Mouse (Mus musculus): Measurements from ENCODE around the gene Lmntd1.

The Lmntd1 gene

GRCm38 (mm10) chr6:145435156-145435555, 179.0 kb downstream of the Lmntd1 start:
- no peak for DNase-seq (ENCODE audit: low spot score in 2 of 2)

DNA sequence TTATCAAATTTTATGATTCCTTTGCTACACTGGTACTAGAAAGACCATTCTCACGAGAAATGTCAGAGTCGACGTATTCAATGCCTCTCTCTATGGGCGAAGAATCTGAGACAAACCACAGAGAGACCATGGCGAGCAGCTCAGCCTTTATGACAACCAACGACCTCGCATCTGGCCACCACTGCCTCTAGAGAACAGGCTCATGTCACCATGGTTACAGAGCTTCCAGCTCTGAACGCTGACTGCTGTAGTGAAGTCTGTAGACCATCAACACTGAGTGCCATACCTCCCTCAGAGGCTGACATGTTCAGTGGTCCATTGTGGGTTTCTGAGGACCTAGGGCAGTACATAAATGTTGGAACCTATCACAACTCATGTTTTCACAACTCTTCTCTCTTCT, 180.2 kb downstream of the Lmntd1 start:
- DNase-seq (ENCODE audit: low spot score in 2 of 2) = no peak

DNA sequence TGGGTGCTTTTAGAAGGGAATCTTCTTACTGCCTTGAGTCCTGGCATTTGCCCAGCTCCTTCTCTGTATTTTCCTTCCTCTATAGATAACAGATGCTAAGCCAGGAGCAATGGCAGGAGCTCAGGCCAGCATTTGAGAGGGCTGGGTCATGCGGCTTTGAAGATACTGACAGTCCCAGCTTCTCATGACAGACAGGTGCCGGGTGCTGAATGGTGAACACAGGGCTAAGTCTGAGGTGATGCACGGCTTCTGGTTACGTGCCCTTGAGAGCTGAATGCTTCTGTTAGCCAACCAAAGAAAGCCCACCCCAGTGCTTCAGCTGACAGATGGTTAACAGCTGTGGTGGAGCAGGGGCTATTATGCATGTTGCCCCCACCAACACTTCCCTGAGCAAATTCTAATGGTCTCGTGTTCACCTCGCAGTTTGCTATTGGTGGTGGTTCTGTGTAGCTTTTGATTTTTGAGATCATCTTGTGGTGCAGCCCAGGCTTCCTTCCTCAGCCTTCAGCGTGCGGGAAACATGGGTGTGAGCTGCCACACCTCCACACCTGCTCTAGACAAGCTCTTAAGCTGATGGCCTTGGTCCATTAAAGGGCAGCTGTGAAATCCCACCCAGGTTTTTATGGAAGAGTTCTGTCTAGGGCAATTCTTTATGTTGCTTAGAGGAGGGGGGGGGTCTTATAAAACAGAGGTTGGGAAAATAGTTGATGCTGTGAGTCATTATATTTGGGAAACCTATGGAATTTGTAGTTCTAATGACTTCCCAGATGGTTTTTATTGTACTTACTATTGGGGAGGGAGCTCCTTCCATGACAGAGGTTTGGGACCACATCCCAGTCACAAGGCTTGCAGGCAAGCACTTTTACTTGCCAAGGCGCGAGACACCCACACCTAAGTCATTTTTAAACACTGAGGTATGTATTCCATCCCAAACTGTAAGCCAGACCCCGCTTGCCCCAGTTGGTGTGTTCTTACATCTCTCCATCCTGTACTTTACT, 181.1 kb downstream of the Lmntd1 start:
- peak in 1 of 2 experiments; percentile 34 for DNase-seq (ENCODE audit: low spot score in 2 of 2)

- DNase-seq (ENCODE audit: low spot score in 2 of 2) = no peak
Measured at GRCm38 (mm10) chr6:145431747-145432146, 182.4 kb downstream of the Lmntd1 start.

- DNase-seq (ENCODE audit: low spot score in 2 of 2) = peak in 1 of 2 experiments; percentile 14
Measured at GRCm38 (mm10) chr6:145427411-145427810, 186.7 kb downstream of the Lmntd1 start.

- DNase-seq (ENCODE audit: low spot score in 2 of 2) = peak in 1 of 2 experiments; percentile 9
Measured at GRCm38 (mm10) chr6:145426501-145426900, 187.6 kb downstream of the Lmntd1 start.

- peak in 1 of 2 experiments; percentile 9 for DNase-seq (ENCODE audit: low spot score in 2 of 2)
Measured at GRCm38 (mm10) chr6:145424156-145424555, 190.0 kb downstream of the Lmntd1 start.

GRCm38 (mm10) chr6:145423484-145423883, 190.6 kb downstream of the Lmntd1 start:
- no peak for DNase-seq (ENCODE audit: low spot score in 2 of 2)

- DNase-seq (ENCODE audit: low spot score in 2 of 2) = no peak
Measured at GRCm38 (mm10) chr6:145421666-145422065, 192.5 kb downstream of the Lmntd1 start.

DNA sequence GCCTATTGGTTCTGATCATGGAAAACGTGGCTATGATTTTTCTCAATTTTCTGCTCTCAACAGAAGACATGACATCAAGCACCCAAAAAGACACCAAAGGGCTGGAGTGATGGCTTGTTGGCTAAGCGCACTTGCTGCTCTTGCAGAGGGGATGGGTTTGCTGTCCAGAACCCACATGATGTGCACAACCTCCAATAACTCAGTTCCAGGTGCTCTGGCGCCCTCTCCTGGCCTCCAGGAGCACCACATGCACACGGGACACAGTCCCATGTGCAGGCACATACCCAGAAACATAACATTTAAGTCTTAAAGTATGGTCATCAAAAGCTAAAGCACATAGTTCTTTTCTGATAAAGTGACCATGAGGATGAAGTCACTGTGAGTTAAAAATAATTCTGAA, 193.7 kb downstream of the Lmntd1 start:
- peak in 1 of 2 experiments; percentile 11 for DNase-seq (ENCODE audit: low spot score in 2 of 2)

DNA sequence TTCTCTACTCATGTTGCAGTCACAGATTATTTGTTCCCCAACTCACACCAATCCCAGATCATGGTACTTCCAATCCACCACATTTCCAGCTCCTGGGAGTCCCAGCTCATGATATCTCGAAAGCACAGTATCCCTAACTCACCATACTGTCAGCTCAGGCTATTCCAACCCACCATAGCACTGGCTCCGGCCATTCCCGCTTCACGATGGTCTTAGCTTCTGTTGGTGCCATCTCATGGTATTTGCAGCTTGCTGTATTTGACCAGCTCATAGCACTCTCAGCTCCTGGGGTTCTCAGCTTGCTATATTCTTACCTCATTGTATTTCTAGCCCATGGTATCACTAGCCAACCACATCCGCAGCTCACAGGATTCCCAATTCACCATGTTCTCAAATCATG, 195.3 kb downstream of the Lmntd1 start:
- DNase-seq (ENCODE audit: low spot score in 2 of 2) = peak in 1 of 2 experiments; percentile 6

GRCm38 (mm10) chr6:145417720-145418440, 196.2 kb downstream of the Lmntd1 start:
- peak in 1 of 2 experiments; percentile 5 for DNase-seq (ENCODE audit: low spot score in 2 of 2)

DNA sequence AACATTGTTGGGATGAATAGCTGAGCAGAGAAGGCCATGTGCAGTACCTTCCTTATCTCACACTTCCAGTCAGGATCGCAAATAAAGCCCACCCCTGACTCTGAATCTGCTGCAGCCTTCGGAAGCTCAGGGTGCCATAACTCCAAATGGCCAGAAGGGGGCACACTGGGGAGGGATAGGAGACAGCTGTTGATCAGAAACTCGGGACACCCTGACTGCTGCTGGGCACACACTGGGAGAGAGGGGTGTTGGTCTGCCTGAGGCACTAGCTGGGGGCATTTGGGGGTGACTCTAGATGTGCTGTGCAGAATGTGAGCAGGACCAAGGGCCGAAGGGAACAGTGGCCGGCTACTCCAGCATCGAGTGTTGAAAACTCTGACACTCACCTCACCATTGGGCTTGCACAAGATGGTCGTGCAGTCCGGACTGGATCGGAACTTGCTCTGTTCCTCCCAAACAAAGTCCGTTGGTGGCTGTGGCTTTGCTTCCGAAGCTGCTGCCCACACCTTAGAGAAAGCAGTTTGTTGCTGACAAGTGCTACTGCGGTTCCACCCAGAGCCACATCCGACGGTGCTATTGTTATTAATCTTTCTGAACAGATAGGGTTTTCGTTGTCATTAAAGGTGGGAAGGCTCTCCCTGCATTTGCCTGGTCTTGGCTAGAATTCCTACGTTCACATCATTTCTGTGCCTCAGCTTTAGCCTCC, 197.0 kb downstream of the Lmntd1 start:
- peak; percentile 27 to 69 for DNase-seq (ENCODE audit: low spot score in 2 of 2)

- no peak for DNase-seq (ENCODE audit: low spot score in 2 of 2)
Measured at GRCm38 (mm10) chr6:145404369-145405051, 209.6 kb downstream of the Lmntd1 start.

- DNase-seq (ENCODE audit: low spot score in 2 of 2) = peak in 1 of 2 experiments; percentile 15
Measured at GRCm38 (mm10) chr6:145401140-145401539, 213.0 kb downstream of the Lmntd1 start.

GRCm38 (mm10) chr6:145397881-145398280, 216.2 kb downstream of the Lmntd1 start:
- DNase-seq (ENCODE audit: low spot score in 2 of 2) = no peak

DNA sequence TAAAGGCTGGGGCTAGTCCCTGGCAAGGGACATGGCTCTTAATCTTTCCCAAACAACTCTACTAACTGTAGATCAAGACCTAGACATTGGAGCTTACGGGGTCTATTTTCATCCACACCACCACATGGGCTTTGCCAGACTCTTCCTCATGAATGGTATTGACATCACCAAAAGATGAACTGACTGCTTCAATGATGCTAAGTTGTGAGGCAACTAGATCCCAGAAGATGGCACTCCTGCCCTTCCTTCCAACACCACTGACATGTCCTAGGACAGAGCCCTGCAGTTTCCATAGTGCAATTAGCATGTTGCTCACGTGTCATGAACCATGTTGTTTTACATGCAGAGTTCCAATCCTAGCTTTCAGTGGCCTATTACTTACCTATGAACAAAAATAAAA, 217.6 kb downstream of the Lmntd1 start:
- DNase-seq (ENCODE audit: low spot score in 2 of 2) = peak in 1 of 2 experiments; percentile 11

DNA sequence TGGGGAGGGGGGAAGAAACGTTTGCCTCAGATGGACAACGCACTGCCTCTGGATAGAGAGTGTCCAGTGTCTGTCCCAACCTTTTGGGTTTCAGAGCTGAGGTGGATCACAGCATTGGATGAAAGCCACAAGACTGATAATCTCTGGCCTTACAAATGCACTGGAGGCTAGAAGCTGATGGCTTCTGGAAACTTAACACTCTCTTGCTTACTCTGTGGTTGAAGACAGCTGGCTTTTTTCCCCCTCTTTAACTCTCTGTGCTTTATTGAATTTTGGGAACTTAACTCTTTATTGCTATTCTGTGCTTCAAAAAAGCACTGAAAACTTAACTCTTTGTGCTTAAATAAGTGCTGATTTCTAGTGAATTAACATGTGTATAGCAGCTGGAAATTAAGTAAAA, 223.7 kb downstream of the Lmntd1 start:
- peak in 1 of 2 experiments; percentile 10 for DNase-seq (ENCODE audit: low spot score in 2 of 2)

- DNase-seq (ENCODE audit: low spot score in 2 of 2) = peak in 1 of 2 experiments; percentile 14
Measured at GRCm38 (mm10) chr6:145389904-145390303, 224.2 kb downstream of the Lmntd1 start.

GRCm38 (mm10) chr6:145387378-145387777, 226.7 kb downstream of the Lmntd1 start:
- peak in 1 of 2 experiments; percentile 14 for DNase-seq (ENCODE audit: low spot score in 2 of 2)
